Mouse (Mus musculus) stomach, embryonic 16.5 days (tissue): ENCODE measurements around the gene Lypd8. TPM values are rescaled to one million over a fixed set of nuclear protein-coding genes. Genes with fewer than 3 reads are reported as not detected.

Experiments used
- ATAC-seq: fragments of 200-750 bp; cut with Nextera tagmentation; 2 replicates; pipeline ENCODE4 v1.8.0; 2017; ENCODE audit warnings: moderate number of reproducible peaks, moderate TSS enrichment; ENCODE audit not compliant: insufficient read depth, low FRiP score
- H3K27ac ChIP-seq: fragments of 300-500 bp; sonication (generic); 2 replicates; pipeline ENCODE4 v1.5.1; 2014; ENCODE audit warnings: low read length
- H3K27me3 ChIP-seq: fragments of 300-500 bp; sonication (generic); 2 replicates; pipeline ENCODE4 v1.6.1; 2014; ENCODE audit warnings: low read length, control low read depth, mixed read lengths; ENCODE audit not compliant: control insufficient read depth, insufficient read depth
- H3K36me3 ChIP-seq: fragments of 300-500 bp; sonication (generic); 2 replicates; pipeline ENCODE4 v1.6.1; 2014; ENCODE audit warnings: low read length; ENCODE audit not compliant: control insufficient read depth, insufficient read depth
- H3K4me1 ChIP-seq: fragments of 300-500 bp; sonication (generic); 2 replicates; pipeline ENCODE4 v1.6.1; 2014; ENCODE audit warnings: low read length, control low read depth, mixed read lengths; ENCODE audit not compliant: control insufficient read depth, insufficient read depth
- H3K4me2 ChIP-seq: fragments of 300-500 bp; sonication (generic); 2 replicates; pipeline ENCODE4 v1.6.1; 2014; ENCODE audit warnings: low read depth, low read length, mixed read lengths
- H3K4me3 ChIP-seq: fragments of 300-500 bp; sonication (generic); replicated peaks from 2 replicates; pipeline ENCODE4 v1.5.1; 2014; ENCODE audit warnings: mild to moderate bottlenecking, low read length
- H3K9ac ChIP-seq: fragments of 300-500 bp; sonication (generic); 2 replicates; pipeline ENCODE4 v1.6.1; 2014; ENCODE audit warnings: low read length
- H3K9me3 ChIP-seq: fragments of 300-500 bp; sonication (generic); replicated peaks from 2 replicates; pipeline ENCODE4 v1.6.1; 2016; ENCODE audit warnings: low read length, control low read depth; ENCODE audit not compliant: control insufficient read depth
- WGBS: fragments of 180-500 bp; shearing (Covaris S2); extraction: QIAGEN DNeasy Blood & Tissue Kit; methylation state at CpG from one replicate; pipeline ENCODE4 v1.1.7; 2014; 5-methylcytosine and 5-hydroxymethylcytosine counted together
- polyA plus RNA-seq: library from polyadenylated mRNA; unstranded; fragments of >200 nt; fragmentation: Nextera tagmentation; extraction: Ambion mirVana; gene quantifications from 2 replicates; pipeline ENCODE4 v1.2.1, GENCODE M21; 2015

Gene Lypd8
- polyA plus RNA-seq: 213 and 226 TPM in 2 replicates

GRCm38 (mm10) chr11:58378763-58379278, at the start of gene Lypd8:
TSS of gene Lypd8 (plus strand) at chr11:58379043.
- peak; percentile 27; the same call in 1 of the 2 replicates for ATAC-seq
- Histone ChIP-seq H3K4me2 (no peak within 1 kb of the TSS), H3K9me3 (no peaks in the 10 kb centered on the region), H3K9ac (no peak within 1 kb of the TSS), H3K4me1 (no peaks in the 10 kb centered on the region), H3K27ac (peak within 1 kb of the TSS; percentile 82; the same call in 1 of the 2 replicates), H3K36me3 (no peaks in the 10 kb centered on the region), H3K4me3 (peak within 1 kb of the TSS; percentile 13), H3K27me3 (no peaks in the 10 kb centered on the region)
- WGBS: 87% methylated on average over 3 of the region's 3 CpGs

- Histone ChIP-seq H3K4me3 (peak overlapping the region; percentile 91), H3K4me1 (peaks cover 28% of the 10 kb centered on the region), H3K36me3 (peaks cover 10% of the 10 kb centered on the region), H3K4me2 (peak overlapping the region; percentile 87), H3K9me3 (no peaks in the 10 kb centered on the region; the same call in 1 of the 2 replicates), H3K27ac (peak overlapping the region; percentile 88), H3K27me3 (no peaks in the 10 kb centered on the region), H3K9ac (peak overlapping the region; percentile 93)
- under 1% methylated on average over 21 of the region's 21 CpGs for WGBS
- ATAC-seq: peak; percentile 22; the same call in 1 of the 2 replicates
Measured at GRCm38 (mm10) chr11:58329906-58330275, 49.0 kb upstream of the Lypd8 start.

GRCm38 (mm10) chr11:58330276-58331148, 48.3 kb upstream of the Lypd8 start, which contains the start of the genes Zfp672 and Sh3bp5l:
TSS of gene Zfp672 (minus strand) at chr11:58330339.
TSS of gene Sh3bp5l (plus strand) at chr11:58330724.
- no peaks in the 10 kb centered on the region for H3K27me3 ChIP-seq
- 0% methylated on average over 52 of the region's 52 CpGs for WGBS
- H3K9ac ChIP-seq: peak within 1 kb of the TSS; percentile 93
- H3K4me2 ChIP-seq: peak within 1 kb of the TSS; percentile 89
- ATAC-seq: peak; percentile 92
- no peaks in the 10 kb centered on the region; the same call in 1 of the 2 replicates for H3K9me3 ChIP-seq
- peaks cover 28% of the 10 kb centered on the region for H3K4me1 ChIP-seq
- H3K36me3 ChIP-seq: peaks cover 10% of the 10 kb centered on the region
- H3K27ac ChIP-seq: peak within 1 kb of the TSS; percentile 88
- peak within 1 kb of the TSS; percentile 91 for H3K4me3 ChIP-seq

GRCm38 (mm10) chr11:58331149-58331495, 47.7 kb upstream of the Lypd8 start:
- peak overlapping the region; percentile 87; the same call in 1 of the 2 replicates for H3K27ac ChIP-seq
- peak overlapping the region; percentile 89 for H3K4me2 ChIP-seq
- no peaks in the 10 kb centered on the region; the same call in 1 of the 2 replicates for H3K9me3 ChIP-seq
- H3K27me3 ChIP-seq: no peaks in the 10 kb centered on the region
- ATAC-seq: no peak
- WGBS: 13% methylated on average over 10 of the region's 10 CpGs
- peak overlapping the region; percentile 91 for H3K4me3 ChIP-seq
- peaks cover 10% of the 10 kb centered on the region for H3K36me3 ChIP-seq
- H3K4me1 ChIP-seq: peaks cover 28% of the 10 kb centered on the region
- peak overlapping the region; percentile 87 for H3K9ac ChIP-seq

- no peaks in the 10 kb centered on the region for H3K27me3 ChIP-seq
- H3K4me2 ChIP-seq: peak overlapping the region; percentile 89
- peaks cover 10% of the 10 kb centered on the region for H3K36me3 ChIP-seq
- no peak overlapping the region for H3K27ac ChIP-seq
- peak overlapping the region; percentile 87 for H3K9ac ChIP-seq
- H3K4me1 ChIP-seq: peaks cover 28% of the 10 kb centered on the region
- WGBS: 73% methylated on average over 6 of the region's 6 CpGs
- H3K4me3 ChIP-seq: peak overlapping the region; percentile 91
- no peaks in the 10 kb centered on the region; the same call in 1 of the 2 replicates for H3K9me3 ChIP-seq
- no peak for ATAC-seq
Measured at GRCm38 (mm10) chr11:58331546-58331945, 47.3 kb upstream of the Lypd8 start.

- Histone ChIP-seq H3K36me3 (peaks cover 15% of the 10 kb centered on the region), H3K27me3 (no peaks in the 10 kb centered on the region), H3K27ac (no peak overlapping the region), H3K4me1 (peaks cover 15% of the 10 kb centered on the region), H3K4me3 (no peak overlapping the region), H3K9ac (no peak overlapping the region), H3K4me2 (no peak overlapping the region), H3K9me3 (no peaks in the 10 kb centered on the region)
- 64% methylated on average over 3 of the region's 3 CpGs for WGBS
- ATAC-seq: no peak
Measured at GRCm38 (mm10) chr11:58334746-58335145, 44.1 kb upstream of the Lypd8 start.

- Histone ChIP-seq H3K9me3 (no peaks in the 10 kb centered on the region), H3K4me1 (no peaks in the 10 kb centered on the region), H3K4me3 (no peak overlapping the region), H3K4me2 (no peak overlapping the region), H3K36me3 (peaks cover 13% of the 10 kb centered on the region; the same call in 1 of the 2 replicates), H3K27me3 (no peaks in the 10 kb centered on the region), H3K27ac (0 out of 2 replicates have a peak overlapping the region, but pooled peaks have one; percentile 14), H3K9ac (no peak overlapping the region)
- no peak for ATAC-seq
- 78% methylated on average over 4 of the region's 4 CpGs for WGBS
Measured at GRCm38 (mm10) chr11:58346745-58347144, 32.1 kb upstream of the Lypd8 start.

- Histone ChIP-seq H3K9ac (no peak overlapping the region), H3K4me3 (no peak overlapping the region), H3K27ac (no peak overlapping the region), H3K36me3 (0 out of 2 replicates have a peak, but pooled peaks cover 5% of the 10 kb centered on the region), H3K4me2 (no peak overlapping the region), H3K27me3 (no peaks in the 10 kb centered on the region), H3K9me3 (no peaks in the 10 kb centered on the region), H3K4me1 (no peaks in the 10 kb centered on the region)
- no peak for ATAC-seq
- WGBS: 66% methylated on average over 4 of the region's 4 CpGs
Measured at GRCm38 (mm10) chr11:58350628-58351027, 28.2 kb upstream of the Lypd8 start.

- Histone ChIP-seq H3K36me3 (0 out of 2 replicates have a peak, but pooled peaks cover under 1% of the 10 kb centered on the region), H3K27me3 (no peaks in the 10 kb centered on the region), H3K4me2 (no peak overlapping the region), H3K9ac (no peak overlapping the region), H3K9me3 (no peaks in the 10 kb centered on the region), H3K4me1 (no peaks in the 10 kb centered on the region), H3K4me3 (no peak overlapping the region), H3K27ac (no peak overlapping the region)
- no peak for ATAC-seq
- WGBS: 76% methylated on average over 5 of the region's 5 CpGs
Measured at GRCm38 (mm10) chr11:58351179-58351578, 27.7 kb upstream of the Lypd8 start.
